Mouse (Mus musculus) leukemia stem cell, adult 10-12 weeks (primary cell): Measurements from ENCODE around the gene Grifin. TPM values are rescaled to one million over a fixed set of nuclear protein-coding genes. Genes with fewer than 3 reads are reported as not detected.

Source experiments
- polyA plus RNA-seq: library from polyadenylated mRNA; stranded (reverse); fragments of >175 nt; gene quantifications from 2 replicates; pipeline ENCODE4 v1.2.3, GENCODE M21; 2012; ENCODE audit warnings: low replicate concordance

The Grifin gene
- 0.66 TPM in 1 of 2 replicates, not detected in the other for polyA plus RNA-seq

DNA sequence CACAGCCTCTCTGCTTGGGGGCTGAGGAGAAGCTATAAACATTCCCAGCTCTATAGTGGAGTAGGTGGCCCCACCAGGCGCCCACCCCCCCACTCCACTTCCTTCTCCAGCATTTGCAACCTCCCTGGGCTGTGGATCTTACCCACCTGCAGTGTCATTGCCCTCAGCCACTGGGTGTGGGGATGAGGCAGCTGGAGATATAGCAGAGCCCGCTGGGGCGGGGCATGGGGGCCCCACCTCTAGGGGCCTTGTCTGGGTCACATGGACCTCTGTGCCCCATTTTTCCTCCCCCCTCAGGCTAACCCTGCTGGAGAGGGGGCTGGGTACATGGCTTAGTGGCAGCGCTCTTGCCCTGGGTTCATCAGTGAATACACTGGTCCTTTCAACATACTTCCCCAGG is at the start of gene Grifin:
TSS of gene Grifin (minus strand) at position 176 of the 400 bp plus-strand sequence.

DNA sequence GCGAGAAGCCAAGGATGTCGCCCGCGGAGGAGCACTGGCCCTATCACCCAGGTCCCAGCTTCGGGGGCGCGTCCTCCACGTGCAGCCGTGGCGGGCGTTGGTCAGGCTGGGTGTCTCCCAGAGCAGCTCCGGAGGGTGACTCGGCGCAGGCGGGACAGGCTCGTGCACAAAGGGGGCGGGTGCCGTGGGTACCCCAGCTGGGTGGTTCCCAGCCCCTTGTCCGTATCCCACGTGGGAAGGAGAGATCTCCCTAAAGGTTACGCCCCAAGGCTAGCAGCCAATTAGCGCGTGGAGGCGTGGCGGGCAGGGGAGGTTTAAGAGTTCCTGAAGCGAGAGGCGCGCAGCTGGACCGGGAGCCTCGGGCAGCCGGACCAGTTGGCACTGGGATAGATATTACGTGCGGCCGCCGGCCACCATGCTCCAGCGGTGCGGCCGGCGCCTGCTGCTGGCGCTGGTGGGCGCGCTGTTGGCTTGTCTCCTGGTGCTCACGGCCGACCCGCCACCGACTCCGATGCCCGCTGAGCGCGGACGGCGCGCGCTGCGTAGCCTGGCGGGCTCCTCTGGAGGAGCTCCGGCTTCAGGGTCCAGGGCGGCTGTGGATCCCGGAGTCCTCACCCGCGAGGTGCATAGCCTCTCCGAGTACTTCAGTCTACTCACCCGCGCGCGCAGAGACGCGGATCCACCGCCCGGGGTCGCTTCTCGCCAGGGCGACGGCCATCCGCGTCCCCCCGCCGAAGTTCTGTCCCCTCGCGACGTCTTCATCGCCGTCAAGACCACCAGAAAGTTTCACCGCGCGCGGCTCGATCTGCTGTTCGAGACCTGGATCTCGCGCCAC is 42.3 kb upstream of the Grifin start, which contains the start of gene Lfng:
TSS of gene Lfng (plus strand) at position 320 of the 835 bp plus-strand sequence.

Other genes starting within 250 kb of the Grifin start
- gene Mad1l1, start 243.5 kb downstream of the Grifin start, polyA plus RNA-seq, result 9.8 and 12.7 TPM in 2 replicates
- 2.6 and 12.1 TPM in 2 replicates for gene Nudt1, start 243.4 kb downstream of the Grifin start, polyA plus RNA-seq
- 4.8 and 7.4 TPM in 2 replicates for gene Mrm2, start 233.2 kb downstream of the Grifin start, polyA plus RNA-seq
- 30.4 and 38.9 TPM in 2 replicates for gene Snx8, start 175.8 kb downstream of the Grifin start, polyA plus RNA-seq
- 94.0 and 113 TPM in 2 replicates for gene Eif3b, start 145.7 kb downstream of the Grifin start, polyA plus RNA-seq
- gene Gm4869, start 119.4 kb downstream of the Grifin start, polyA plus RNA-seq, result 0.15 and 0.17 TPM in 2 replicates
- gene Chst12, start 59.5 kb downstream of the Grifin start, polyA plus RNA-seq, result 15.5 and 23.9 TPM in 2 replicates
- gene Lfng, start 42.2 kb upstream of the Grifin start, polyA plus RNA-seq, result 56.9 and 84.0 TPM in 2 replicates
- 131 and 156 TPM in 2 replicates for gene Ttyh3, start 84.0 kb upstream of the Grifin start, polyA plus RNA-seq
- 6.1 and 8.2 TPM in 2 replicates for gene Iqce, start 137.3 kb upstream of the Grifin start, polyA plus RNA-seq
- gene Brat1, start 139.9 kb upstream of the Grifin start, polyA plus RNA-seq, result 21.0 and 40.8 TPM in 2 replicates
- gene Amz1, start 159.1 kb upstream of the Grifin start, polyA plus RNA-seq, result 4.8 and 7.2 TPM in 2 replicates